Mouse (Mus musculus) bone marrow macrophage, adult 2 months (primary cell): ENCODE data around the gene Mknk2. TPM values are rescaled to one million over a fixed set of nuclear protein-coding genes. Genes with fewer than 3 reads are reported as not detected.

Experiments
- H3K27ac ChIP-seq: 2 replicates; pipeline ENCODE4 v1.5.1; 2012; ENCODE audit warnings: low read depth, low read length; ENCODE audit not compliant: insufficient read depth
- H3K4me1 ChIP-seq: 2 replicates; pipeline ENCODE4 v1.6.1; 2012; ENCODE audit warnings: low read length; ENCODE audit not compliant: control insufficient read depth, insufficient read depth
- H3K4me3 ChIP-seq: 2 replicates; pipeline ENCODE4 v1.5.1; 2012; ENCODE audit warnings: mild to moderate bottlenecking, low read length, moderate library complexity; ENCODE audit not compliant: insufficient read depth
- CTCF ChIP-seq: IDR thresholded peaks from 2 replicates; pipeline ENCODE4 v1.5.1; 2012; ENCODE audit warnings: low read depth, mild to moderate bottlenecking, low read length, moderate library complexity
- POLR2A ChIP-seq: IDR thresholded peaks from 2 replicates; pipeline ENCODE4 v1.6.1; 2012; ENCODE audit warnings: mild to moderate bottlenecking, low read depth, low read length, borderline replicate concordance
- polyA plus RNA-seq: library from polyadenylated mRNA; stranded (reverse); fragments of >200 nt; gene quantifications from 2 replicates; pipeline ENCODE4 v1.2.4, GENCODE M21; 2012; ENCODE audit not compliant: missing spikeins, insufficient read depth, insufficient read length

The Mknk2 gene
- polyA plus RNA-seq, 1 experiment: 117 TPM

GRCm38 (mm10) chr10:80692249-80693165 lies 14.6 kb upstream of the Mknk2 start:
- no peak for TF ChIP-seq CTCF
- no peak for TF ChIP-seq POLR2A
- peaks cover 51% of the 10 kb centered on the region for H3K4me1 ChIP-seq
- H3K4me3 ChIP-seq: peak overlapping the region; percentile 31
- peak overlapping the region; percentile 88 for H3K27ac ChIP-seq

GRCm38 (mm10) chr10:80687850-80688249 lies 9.9 kb upstream of the Mknk2 start:
- TF ChIP-seq CTCF: peak; percentile 36
- no peak for TF ChIP-seq POLR2A
- H3K27ac ChIP-seq: no peak overlapping the region
- H3K4me1 ChIP-seq: peaks cover 12% of the 10 kb centered on the region
- H3K4me3 ChIP-seq: no peak overlapping the region

- Histone ChIP-seq H3K4me3 (no peak overlapping the region), H3K27ac (no peak overlapping the region), H3K4me1 (peaks cover 5% of the 10 kb centered on the region)
- no peak for TF ChIP-seq CTCF
- no peak for TF ChIP-seq POLR2A
Measured at GRCm38 (mm10) chr10:80686617-80687016, 8.7 kb upstream of the Mknk2 start.

GRCm38 (mm10) chr10:80684984-80685383 lies 7.1 kb upstream of the Mknk2 start:
- TF ChIP-seq CTCF (no peak), POLR2A (no peak)
- Histone ChIP-seq H3K27ac (no peak overlapping the region), H3K4me1 (peaks cover 12% of the 10 kb centered on the region), H3K4me3 (no peak overlapping the region)

- TF ChIP-seq POLR2A (no peak), CTCF (peak; percentile 36; the same call in 1 of the 2 replicates)
- Histone ChIP-seq H3K4me1 (peaks cover 19% of the 10 kb centered on the region), H3K4me3 (no peak overlapping the region), H3K27ac (no peak overlapping the region)
Measured at GRCm38 (mm10) chr10:80684214-80684613, 6.3 kb upstream of the Mknk2 start.

GRCm38 (mm10) chr10:80683647-80684046 lies 5.7 kb upstream of the Mknk2 start:
- no peak overlapping the region for H3K4me3 ChIP-seq
- peaks cover 24% of the 10 kb centered on the region for H3K4me1 ChIP-seq
- H3K27ac ChIP-seq: no peak overlapping the region
- TF ChIP-seq CTCF: no peak
- no peak for TF ChIP-seq POLR2A

- Histone ChIP-seq H3K4me1 (peaks cover 29% of the 10 kb centered on the region), H3K27ac (no peak overlapping the region), H3K4me3 (no peak overlapping the region)
- TF ChIP-seq POLR2A: no peak
Measured at GRCm38 (mm10) chr10:80682003-80682402, 4.1 kb upstream of the Mknk2 start.

- TF ChIP-seq CTCF (no peak), POLR2A (no peak)
- H3K4me3 ChIP-seq: no peak overlapping the region
- H3K4me1 ChIP-seq: peaks cover 29% of the 10 kb centered on the region
- peak overlapping the region; percentile 99 for H3K27ac ChIP-seq
Measured at GRCm38 (mm10) chr10:80680260-80680696, 2.4 kb upstream of the Mknk2 start.

- TF ChIP-seq CTCF: no peak
- TF ChIP-seq POLR2A: no peak
- peaks cover 29% of the 10 kb centered on the region for H3K4me1 ChIP-seq
- peak overlapping the region; percentile 99 for H3K27ac ChIP-seq
- H3K4me3 ChIP-seq: no peak overlapping the region
Measured at GRCm38 (mm10) chr10:80679556-80680259, 1.8 kb upstream of the Mknk2 start.

GRCm38 (mm10) chr10:80678601-80679377 lies 877 bp upstream of the Mknk2 start:
- Histone ChIP-seq H3K27ac (peak overlapping the region; percentile 99), H3K4me1 (peaks cover 33% of the 10 kb centered on the region), H3K4me3 (peak overlapping the region; percentile 32)
- TF ChIP-seq POLR2A: no peak
- no peak for TF ChIP-seq CTCF
